Mouse (Mus musculus) thymus, postnatal 14 days (tissue): ENCODE results near the gene Col9a2.

ENCODE experiments used
- DNase-seq: peaks from one replicate; pipeline ENCODE4 v3.0.0; 2021

Gene Col9a2

GRCm38 (mm10) chr4:121084506-121084905 is 45.3 kb downstream of the Col9a2 start:
- DNase-seq: no peak

GRCm38 (mm10) chr4:121088696-121089095 is 49.5 kb downstream of the Col9a2 start:
- DNase-seq: no peak

GRCm38 (mm10) chr4:121090211-121090610 is 51.0 kb downstream of the Col9a2 start:
- no peak for DNase-seq

- DNase-seq: peak; percentile 88
These were observed 58.6 kb downstream of the Col9a2 start, which contains the start of gene Zmpste24 for GRCm38 (mm10) chr4:121097650-121098378. Gene Zmpste24 (minus strand): TSS chr4:121098241.

- DNase-seq: no peak
These were observed 64.1 kb downstream of the Col9a2 start for GRCm38 (mm10) chr4:121103304-121103703.
